Mouse (Mus musculus) heart, embryonic 12.5 days (tissue): Measurements from ENCODE around the gene Gper1. TPM values are rescaled to one million over a fixed set of nuclear protein-coding genes. Genes with fewer than 3 reads are reported as not detected.
A peak's percentile ranks its signal among the peaks of the same experiment; 100 is the strongest.

ENCODE experiments used
- ATAC-seq: fragments of 200-750 bp; cut with Nextera tagmentation; 2 replicates; pipeline ENCODE4 v1.8.0; 2017; ENCODE audit warnings: moderate TSS enrichment, moderate library complexity; ENCODE audit not compliant: insufficient number of reproducible peaks, low FRiP score
- H3K27ac ChIP-seq: fragments of 300-500 bp; sonication (generic); 2 replicates; pipeline ENCODE4 v1.5.1; 2016; ENCODE audit warnings: mild to moderate bottlenecking, moderate library complexity; ENCODE audit not compliant: poor library complexity, severe bottlenecking
- H3K27me3 ChIP-seq: fragments of 300-500 bp; sonication (generic); replicated peaks from 2 replicates; pipeline ENCODE4 v1.6.1; 2016; ENCODE audit warnings: mild to moderate bottlenecking, moderate library complexity
- H3K36me3 ChIP-seq: fragments of 300-500 bp; sonication (generic); 2 replicates; pipeline ENCODE4 v1.6.1; 2016; ENCODE audit warnings: mild to moderate bottlenecking, moderate library complexity
- H3K4me1 ChIP-seq: fragments of 300-500 bp; sonication (generic); replicated peaks from 2 replicates; pipeline ENCODE4 v1.6.1; 2016; ENCODE audit warnings: mild to moderate bottlenecking
- H3K4me2 ChIP-seq: fragments of 300-500 bp; sonication (generic); 2 replicates; pipeline ENCODE4 v1.6.1; 2016; ENCODE audit warnings: mild to moderate bottlenecking, moderate library complexity
- H3K4me3 ChIP-seq: fragments of 300-500 bp; sonication (generic); 2 replicates; pipeline ENCODE4 v1.5.1; 2016; ENCODE audit warnings: mild to moderate bottlenecking
- H3K9ac ChIP-seq: fragments of 300-500 bp; sonication (generic); 2 replicates; pipeline ENCODE4 v1.6.1; 2016; ENCODE audit warnings: mild to moderate bottlenecking, moderate library complexity
- H3K9me3 ChIP-seq: fragments of 300-500 bp; sonication (generic); replicated peaks from 2 replicates; pipeline ENCODE4 v1.6.1; 2016; ENCODE audit warnings: mild to moderate bottlenecking, moderate library complexity
- WGBS: fragments of 180-500 bp; shearing (Covaris S2); methylation state at CpG from one replicate; pipeline ENCODE4 v1.1.7; 2016; 5-methylcytosine and 5-hydroxymethylcytosine counted together
- polyA plus RNA-seq: library from polyadenylated mRNA; unstranded; fragments of >200 nt; fragmentation: Nextera tagmentation; extraction: Ambion mirVana; gene quantifications from 2 replicates; pipeline ENCODE4 v1.2.1, GENCODE M21; 2016

The Gper1 gene
- polyA plus RNA-seq, 1 experiment from 2014 or later = 0.79 TPM

- WGBS = 83% methylated on average over 11 of the region's 11 CpGs
- Histone ChIP-seq H3K27ac (peak overlapping the region; percentile 10; the same call in 1 of the 2 replicates), H3K4me3 (peak overlapping the region; percentile 11; the same call in 1 of the 2 replicates), H3K27me3 (no peaks in the 10 kb centered on the region), H3K4me1 (peaks cover 54% of the 10 kb centered on the region), H3K36me3 (peaks cover 20% of the 10 kb centered on the region), H3K9ac (0 out of 2 replicates have a peak overlapping the region, but pooled peaks have one; percentile 38), H3K9me3 (no peaks in the 10 kb centered on the region), H3K4me2 (peak overlapping the region; percentile 44)
- ATAC-seq = no peak
Observed at GRCm38 (mm10) chr5:139391309-139391990, 31.5 kb upstream of the Gper1 start.

DNA sequence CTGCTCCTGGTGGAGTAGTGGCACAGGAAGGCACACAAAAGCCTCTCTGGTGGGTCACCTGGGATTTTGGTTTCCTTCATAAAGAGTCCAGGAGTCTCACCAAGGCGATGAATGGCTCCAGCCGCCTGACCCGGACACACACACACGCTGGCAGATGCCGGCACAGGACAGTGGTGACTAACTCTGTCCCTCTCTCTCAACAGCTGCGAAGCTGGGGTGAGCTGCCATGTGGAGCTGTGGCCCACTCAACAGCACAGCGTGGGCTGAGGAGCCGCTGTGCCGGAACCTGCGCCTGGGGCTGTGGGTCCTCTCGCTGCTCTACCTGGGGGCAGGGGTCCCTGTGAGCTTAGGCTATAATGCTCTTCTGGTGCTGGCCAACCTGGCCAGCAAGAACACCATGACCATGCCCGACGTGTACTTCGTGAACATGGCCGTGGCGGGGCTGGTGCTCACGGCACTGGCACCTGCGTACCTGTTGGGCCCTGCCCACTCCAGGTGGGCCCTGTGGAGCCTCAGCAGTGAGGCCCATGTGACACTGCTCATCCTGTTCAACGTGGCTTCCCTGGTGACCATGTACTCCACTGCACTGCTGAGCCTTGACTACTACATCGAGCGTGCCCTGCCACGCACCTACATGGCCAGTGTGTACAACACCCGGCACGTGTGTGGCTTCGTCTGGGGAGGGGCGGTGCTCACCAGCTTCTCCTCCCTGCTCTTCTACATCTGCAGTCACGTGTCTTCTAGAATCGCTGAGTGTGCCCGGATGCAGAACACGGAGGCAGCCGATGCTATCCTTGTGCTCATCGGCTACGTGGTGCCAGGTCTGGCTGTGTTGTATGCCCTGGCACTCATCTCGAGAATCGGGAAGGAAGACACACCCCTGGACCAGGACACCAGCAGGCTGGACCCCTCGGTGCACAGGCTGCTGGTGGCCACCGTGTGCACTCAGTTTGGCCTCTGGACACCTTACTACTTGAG lies 30.4 kb upstream of the Gper1 start:
- no peak overlapping the region for H3K9ac ChIP-seq
- no peak overlapping the region for H3K27ac ChIP-seq
- no peaks in the 10 kb centered on the region for H3K27me3 ChIP-seq
- H3K4me2 ChIP-seq = no peak overlapping the region
- peaks cover 51% of the 10 kb centered on the region for H3K4me1 ChIP-seq
- peaks cover 20% of the 10 kb centered on the region for H3K36me3 ChIP-seq
- no peak overlapping the region for H3K4me3 ChIP-seq
- WGBS = 93% methylated on average over 37 of the region's 37 CpGs
- no peaks in the 10 kb centered on the region for H3K9me3 ChIP-seq
- ATAC-seq = no peak

- ATAC-seq = no peak
- WGBS = 94% methylated on average over 16 of the region's 16 CpGs
Observed at GRCm38 (mm10) chr5:139393197-139393588, 29.8 kb upstream of the Gper1 start.

GRCm38 (mm10) chr5:139394399-139394798 lies 28.6 kb upstream of the Gper1 start:
- H3K4me1 ChIP-seq = peaks cover 47% of the 10 kb centered on the region
- H3K27ac ChIP-seq = no peak overlapping the region
- no peak overlapping the region for H3K4me2 ChIP-seq
- H3K27me3 ChIP-seq = no peaks in the 10 kb centered on the region
- no peak for ATAC-seq
- WGBS = 52% methylated on average over 7 of the region's 7 CpGs
- no peak overlapping the region for H3K9ac ChIP-seq
- H3K36me3 ChIP-seq = peaks cover 20% of the 10 kb centered on the region
- no peak overlapping the region for H3K4me3 ChIP-seq
- no peaks in the 10 kb centered on the region for H3K9me3 ChIP-seq

More at GRCm38 (mm10) chr5:139393197-139393588, 29.8 kb upstream of the Gper1 start:
- peaks cover 51% of the 10 kb centered on the region for H3K4me1 ChIP-seq
- H3K27ac ChIP-seq = no peak overlapping the region
- H3K27me3 ChIP-seq = no peaks in the 10 kb centered on the region
- no peaks in the 10 kb centered on the region for H3K9me3 ChIP-seq
- H3K4me2 ChIP-seq = no peak overlapping the region
- no peak overlapping the region for H3K4me3 ChIP-seq
- peaks cover 20% of the 10 kb centered on the region for H3K36me3 ChIP-seq
- H3K9ac ChIP-seq = no peak overlapping the region

DNA sequence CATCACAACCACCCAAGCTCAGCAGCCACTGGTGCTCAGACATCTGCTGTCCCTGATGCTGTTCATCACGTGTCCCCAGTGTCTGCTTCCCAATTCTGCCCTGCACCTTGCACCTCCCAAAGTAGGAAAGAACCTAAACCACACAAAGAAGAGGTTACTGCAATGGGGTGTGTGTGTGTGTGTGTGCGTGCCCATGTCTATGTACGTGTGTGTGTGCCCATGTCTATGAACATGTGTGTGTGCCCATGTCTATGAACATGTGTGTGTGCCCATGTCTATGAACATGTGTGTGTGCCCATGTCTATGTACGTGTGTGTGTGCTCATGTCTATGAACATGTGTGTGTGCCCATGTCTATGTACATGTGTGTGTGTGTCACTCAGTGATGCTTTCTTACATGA lies 27.4 kb upstream of the Gper1 start:
- 88% methylated on average over 4 of the region's 4 CpGs for WGBS
- Histone ChIP-seq H3K27me3 (no peaks in the 10 kb centered on the region), H3K4me1 (peaks cover 39% of the 10 kb centered on the region), H3K9ac (no peak overlapping the region), H3K27ac (no peak overlapping the region), H3K9me3 (no peaks in the 10 kb centered on the region), H3K4me3 (no peak overlapping the region), H3K36me3 (peaks cover 20% of the 10 kb centered on the region), H3K4me2 (no peak overlapping the region)
- no peak for ATAC-seq

DNA sequence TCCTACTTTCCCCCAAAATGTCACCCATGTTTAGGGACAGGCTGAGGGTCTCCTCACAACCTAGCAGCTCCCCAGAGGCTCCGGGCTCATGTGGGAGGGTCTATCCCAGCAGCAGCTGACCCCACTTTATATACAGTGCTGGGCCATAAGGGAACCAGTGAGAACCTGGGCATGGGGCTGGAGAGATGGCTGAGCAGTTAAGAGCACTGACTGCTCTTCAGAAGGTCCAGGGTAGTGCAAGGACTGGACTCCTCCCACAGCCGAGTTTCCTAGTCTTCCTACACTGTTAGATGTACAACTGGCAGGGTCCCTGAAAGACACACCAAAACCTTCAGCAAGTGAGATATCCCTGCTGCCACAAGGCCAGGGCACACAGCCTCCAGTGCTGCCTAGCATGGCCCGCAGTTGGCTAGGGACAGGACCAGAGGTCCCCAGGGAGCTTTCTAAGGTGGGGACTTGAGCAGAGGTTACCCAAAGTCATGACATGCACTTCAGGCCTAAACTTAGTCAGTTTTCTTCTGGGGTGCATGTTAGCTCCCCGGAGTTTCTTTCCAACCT lies 25.5 kb upstream of the Gper1 start:
- Histone ChIP-seq H3K4me3 (no peak overlapping the region), H3K4me1 (peaks cover 24% of the 10 kb centered on the region), H3K27me3 (no peaks in the 10 kb centered on the region), H3K9me3 (no peaks in the 10 kb centered on the region), H3K36me3 (peaks cover 16% of the 10 kb centered on the region), H3K27ac (no peak overlapping the region), H3K4me2 (no peak overlapping the region), H3K9ac (no peak overlapping the region)
- WGBS = 82% methylated on average over 4 of the region's 4 CpGs
- no peak for ATAC-seq

GRCm38 (mm10) chr5:139397959-139398753 lies 24.8 kb upstream of the Gper1 start:
- 15% methylated on average over 5 of the region's 5 CpGs for WGBS
- Histone ChIP-seq H3K9me3 (no peaks in the 10 kb centered on the region), H3K9ac (no peak overlapping the region), H3K36me3 (peaks cover 9% of the 10 kb centered on the region), H3K4me1 (peaks cover 24% of the 10 kb centered on the region), H3K4me2 (peak overlapping the region; percentile 10; the same call in 1 of the 2 replicates), H3K27ac (no peak overlapping the region), H3K27me3 (no peaks in the 10 kb centered on the region; the same call in 1 of the 2 replicates), H3K4me3 (no peak overlapping the region)
- ATAC-seq = peak; percentile 54

- Histone ChIP-seq H3K4me2 (no peak overlapping the region), H3K9ac (no peak overlapping the region), H3K27ac (no peak overlapping the region)
Observed at GRCm38 (mm10) chr5:139398786-139399185, 24.2 kb upstream of the Gper1 start.

DNA sequence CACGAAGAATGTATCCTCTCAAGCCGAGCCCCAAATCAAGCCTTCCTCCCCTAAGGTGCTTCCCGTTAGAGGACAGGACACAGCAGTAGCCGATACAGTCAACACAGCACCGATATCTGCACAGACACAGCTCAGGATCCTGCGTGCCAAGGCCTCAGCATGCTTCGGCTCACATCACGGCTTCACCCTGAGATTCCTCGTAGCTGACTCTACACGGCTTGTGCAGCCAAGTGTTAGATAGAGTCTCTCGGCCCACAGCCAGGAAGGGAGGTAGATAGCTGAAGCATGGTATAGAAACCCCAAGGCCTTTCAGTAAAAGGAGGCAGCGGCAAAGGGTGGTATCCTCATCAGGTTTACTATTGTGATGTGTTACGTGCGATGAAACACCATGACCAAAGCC lies 23.0 kb upstream of the Gper1 start:
- no peak overlapping the region for H3K9ac ChIP-seq
- no peaks in the 10 kb centered on the region for H3K36me3 ChIP-seq
- H3K4me1 ChIP-seq = peaks cover 23% of the 10 kb centered on the region
- H3K27me3 ChIP-seq = no peaks in the 10 kb centered on the region; the same call in 1 of the 2 replicates
- no peak overlapping the region for H3K4me2 ChIP-seq
- 75% methylated on average over 14 of the region's 14 CpGs for WGBS
- H3K27ac ChIP-seq = no peak overlapping the region
- H3K9me3 ChIP-seq = no peaks in the 10 kb centered on the region
- ATAC-seq = no peak
- no peak overlapping the region for H3K4me3 ChIP-seq

More at GRCm38 (mm10) chr5:139398786-139399185, 24.2 kb upstream of the Gper1 start:
- Histone ChIP-seq H3K4me3 (no peak overlapping the region), H3K9me3 (no peaks in the 10 kb centered on the region), H3K36me3 (peaks cover 4% of the 10 kb centered on the region; the same call in 1 of the 2 replicates), H3K4me1 (peaks cover 24% of the 10 kb centered on the region), H3K27me3 (no peaks in the 10 kb centered on the region; the same call in 1 of the 2 replicates)
- WGBS = 76% methylated on average over 5 of the region's 5 CpGs
- no peak for ATAC-seq

GRCm38 (mm10) chr5:139402106-139402505 lies 20.8 kb upstream of the Gper1 start:
- 84% methylated on average over 2 of the region's 2 CpGs for WGBS
- ATAC-seq = no peak
- no peak overlapping the region for H3K4me2 ChIP-seq
- peaks cover 36% of the 10 kb centered on the region for H3K4me1 ChIP-seq
- peaks cover 3% of the 10 kb centered on the region; the same call in 1 of the 2 replicates for H3K27me3 ChIP-seq
- H3K9me3 ChIP-seq = no peaks in the 10 kb centered on the region
- no peak overlapping the region for H3K4me3 ChIP-seq
- H3K36me3 ChIP-seq = no peaks in the 10 kb centered on the region
- no peak overlapping the region for H3K27ac ChIP-seq
- no peak overlapping the region for H3K9ac ChIP-seq
